Mouse (Mus musculus): ENCODE measurements at regions not wholly inside any gene's neighbourhood (a gene's known extent, or its start where the extent isn't known, plus 50 kb on each side); places are given as distances from the start of the nearest gene placed in this dataset.

GRCm38 (mm10) chr5:83405266-83405954, 50.4 kb upstream of the Tecrl start:
- TF ChIP-seq CTCF (IDR thresholded peaks at IDR 0.05; ENCODE audit: borderline replicate concordance, insufficient read depth, low read depth, low read length) (no peak), POLR2A (IDR thresholded peaks at IDR 0.05; ENCODE audit: borderline replicate concordance, insufficient read depth, low read length) (no peak)

Data from cerebellum, adult 2 months (tissue).